Comparison of ENCODE assay signal across 8 mouse cellular contexts in genomic region chr2:59159961-59160604, GRCm38 (mm10). TPM values are rescaled to one million over a fixed set of nuclear protein-coding genes. Genes with fewer than 3 reads are reported as not detected.
DNase-seq lines count a peak whose midpoint lies in the region; ATAC-seq and TF ChIP-seq lines count a peak whose summit lies in the region.

No protein-coding gene starts in this region.

- under 1% methylated on average over 16 of the region's 16 CpGs for WGBS in hindbrain, embryonic 13.5 days
- 1% methylated on average over 16 of the region's 16 CpGs for WGBS in limb, embryonic 14.5 days
- 1% methylated on average over 16 of the region's 16 CpGs for WGBS in stomach, embryonic 14.5 days

- H3K4me2 ChIP-seq in hindbrain, embryonic 13.5 days: peak overlapping the region; percentile 76
- H3K4me2 ChIP-seq in limb, embryonic 14.5 days (replicated peaks; ENCODE audit: low read depth, low read length, severe bottlenecking): peak overlapping the region; percentile 65
- H3K4me2 ChIP-seq in stomach, embryonic 14.5 days (replicated peaks; ENCODE audit: low read depth, low read length): peak overlapping the region; percentile 70

- H3K27ac ChIP-seq in hindbrain, embryonic 13.5 days: peak overlapping the region; percentile 32
- no peak overlapping the region for H3K27ac ChIP-seq in limb, embryonic 14.5 days (replicated peaks; ENCODE audit: low read depth, low read length)
- peak overlapping the region; percentile 44; the same call in 1 of the 2 replicates for H3K27ac ChIP-seq in stomach, embryonic 14.5 days (ENCODE audit: low read length)

- peak overlapping the region; percentile 94 for H3K4me3 ChIP-seq in hindbrain, embryonic 13.5 days
- H3K4me3 ChIP-seq in limb, embryonic 14.5 days (replicated peaks; ENCODE audit: low read length): peak overlapping the region; percentile 93
- peak overlapping the region; percentile 96 for H3K4me3 ChIP-seq in stomach, embryonic 14.5 days (ENCODE audit: low read depth, low read length)

- DNase-seq in cerebellum, adult 11-12 months: peak; percentile 63
- no peak for DNase-seq in cerebellum, postnatal 4 days (ENCODE audit: low spot score in 2 of 2)
- peak; percentile 52 to 55 for DNase-seq in right cerebral cortex, postnatal 10 days (ENCODE audit: low spot score in 2 of 2)
- no peak for DNase-seq in right cerebral cortex, postnatal 4 days
- peak; percentile 11 for DNase-seq in limb, embryonic 14.5 days (ENCODE audit: low spot score)
- DNase-seq in adrenal gland, adult (ENCODE audit: inconsistent age in 2 of 2, low spot score in 1 of 2): no peak

- no peaks in the 10 kb centered on the region for H3K27me3 ChIP-seq in hindbrain, embryonic 13.5 days
- H3K27me3 ChIP-seq in limb, embryonic 14.5 days (ENCODE audit: control insufficient read depth, insufficient read depth, low read length): no peaks in the 10 kb centered on the region
- H3K27me3 ChIP-seq in stomach, embryonic 14.5 days (ENCODE audit: control insufficient read depth, insufficient read depth, low read length): no peaks in the 10 kb centered on the region

- ATAC-seq in hindbrain, embryonic 13.5 days (ENCODE audit: low FRiP score): peak; percentile 9
- ATAC-seq in limb, embryonic 14.5 days (ENCODE audit: low FRiP score, low read depth): peak; percentile 27
- no peak; the same call in 1 of the 2 replicates for ATAC-seq in stomach, embryonic 14.5 days (ENCODE audit: insufficient number of reproducible peaks, insufficient read depth, low FRiP score, low read depth)

- no peak for TF ChIP-seq POLR2A in limb, embryonic 14.5 days (IDR thresholded peaks at IDR 0.05; ENCODE audit: borderline replicate concordance, extremely low read depth, insufficient read depth, insufficient read length)

- H3K4me1 ChIP-seq in hindbrain, embryonic 13.5 days (replicated peaks): peaks cover 23% of the 10 kb centered on the region
- H3K4me1 ChIP-seq in limb, embryonic 14.5 days (ENCODE audit: control insufficient read depth, insufficient read depth, low read length): peaks cover 8% of the 10 kb centered on the region
- H3K4me1 ChIP-seq in stomach, embryonic 14.5 days (ENCODE audit: control insufficient read depth, insufficient read depth, low read length): peaks cover 16% of the 10 kb centered on the region

- H3K9ac ChIP-seq in hindbrain, embryonic 13.5 days: peak overlapping the region; percentile 63
- H3K9ac ChIP-seq in limb, embryonic 14.5 days (ENCODE audit: low read depth, low read length, severe bottlenecking): 0 out of 2 replicates have a peak overlapping the region, but pooled peaks have one; percentile 82
- no peak overlapping the region for H3K9ac ChIP-seq in stomach, embryonic 14.5 days (replicated peaks; ENCODE audit: low read depth, low read length)

- no peaks in the 10 kb centered on the region for H3K9me3 ChIP-seq in hindbrain, embryonic 13.5 days
- no peaks in the 10 kb centered on the region for H3K9me3 ChIP-seq in limb, embryonic 14.5 days (ENCODE audit: control insufficient read depth, low read length)
- no peaks in the 10 kb centered on the region for H3K9me3 ChIP-seq in stomach, embryonic 14.5 days (ENCODE audit: control insufficient read depth, low read depth, low read length)

- no peaks in the 10 kb centered on the region for H3K36me3 ChIP-seq in hindbrain, embryonic 13.5 days
- H3K36me3 ChIP-seq in limb, embryonic 14.5 days (ENCODE audit: control insufficient read depth, insufficient read depth, low read length): no peaks in the 10 kb centered on the region
- H3K36me3 ChIP-seq in stomach, embryonic 14.5 days (ENCODE audit: control insufficient read depth, insufficient read depth, low read length): no peaks in the 10 kb centered on the region

RNA-seq across cellular contexts. Expression of gene Ccdc148, which starts 0.4 kb away (rescaled TPM):
- polyA plus RNA-seq in hindbrain, embryonic 13.5 days (2015; fragmentation: Nextera tagmentation; extraction: Ambion mirVana): 4.3 and 4.6 TPM in 2 replicates
- 0.31 and 0.49 TPM in 2 replicates for polyA plus RNA-seq in limb, embryonic 14.5 days (2012; rRNA removed)
- polyA plus RNA-seq in limb, embryonic 14.5 days (2014; fragmentation: Nextera tagmentation; extraction: Ambion mirVana): 0.48 and 0.61 TPM in 2 replicates
- 1.3 and 1.6 TPM in 2 replicates for polyA plus RNA-seq in stomach, embryonic 14.5 days (2014; fragmentation: Nextera tagmentation; extraction: Ambion mirVana)

RNA-seq across cellular contexts. Expression of gene Pkp4, which starts 0.6 kb away (rescaled TPM):
- 18.3 and 19.2 TPM in 2 replicates for polyA plus RNA-seq in hindbrain, embryonic 13.5 days (2015; fragmentation: Nextera tagmentation; extraction: Ambion mirVana)
- 48.7 and 57.1 TPM in 2 replicates for polyA plus RNA-seq in limb, embryonic 14.5 days (2012; rRNA removed)
- polyA plus RNA-seq in limb, embryonic 14.5 days (2014; fragmentation: Nextera tagmentation; extraction: Ambion mirVana): 28.9 and 31.3 TPM in 2 replicates
- 45.1 and 45.6 TPM in 2 replicates for polyA plus RNA-seq in stomach, embryonic 14.5 days (2014; fragmentation: Nextera tagmentation; extraction: Ambion mirVana)

Comparison
In these comparisons a context has a peak if more than half of its experiments do, and no peak if none do; other contexts are left out.
1. DNase-seq: peak in cerebellum, adult 11-12 months (single experiment), right cerebral cortex, postnatal 10 days (2 of 2) and limb, embryonic 14.5 days (single experiment); none in cerebellum, postnatal 4 days (0 of 2), right cerebral cortex, postnatal 4 days (single experiment) and adrenal gland, adult (0 of 2).
2. Peak in every context shown above with its lines, with median percentiles within 50 percentile points of each other: H3K4me2 ChIP-seq and H3K4me3 ChIP-seq.